Mouse (Mus musculus): ENCODE data around the gene Tom1l1.
A peak's percentile ranks its signal among the peaks of the same experiment; 100 is the strongest.

Gene Tom1l1

GRCm38 (mm10) chr11:90667325-90667724 is 20.8 kb downstream of the Tom1l1 start:
- no peak for DNase-seq

GRCm38 (mm10) chr11:90666916-90667315 is 21.2 kb downstream of the Tom1l1 start:
- no peak for DNase-seq

- no peak for DNase-seq
Observed at GRCm38 (mm10) chr11:90666144-90666757, 21.9 kb downstream of the Tom1l1 start.

- DNase-seq = no peak
Observed at GRCm38 (mm10) chr11:90665161-90665560, 23.0 kb downstream of the Tom1l1 start.

GRCm38 (mm10) chr11:90664345-90664986 is 23.7 kb downstream of the Tom1l1 start:
- DNase-seq = no peak

- no peak for DNase-seq
Observed at GRCm38 (mm10) chr11:90663618-90664297, 24.4 kb downstream of the Tom1l1 start.

- DNase-seq = no peak
Observed at GRCm38 (mm10) chr11:90663052-90663451, 25.1 kb downstream of the Tom1l1 start.

GRCm38 (mm10) chr11:90660662-90661061 is 27.5 kb downstream of the Tom1l1 start:
- DNase-seq = no peak

GRCm38 (mm10) chr11:90657527-90657926 is 30.6 kb downstream of the Tom1l1 start:
- no peak for DNase-seq

- DNase-seq = no peak
Observed at GRCm38 (mm10) chr11:90652603-90653002, 35.6 kb downstream of the Tom1l1 start.

- DNase-seq = no peak
Observed at GRCm38 (mm10) chr11:90650231-90650885, 37.8 kb downstream of the Tom1l1 start.

GRCm38 (mm10) chr11:90649777-90650176 is 38.4 kb downstream of the Tom1l1 start:
- no peak for DNase-seq

- no peak for DNase-seq
Observed at GRCm38 (mm10) chr11:90638312-90638830, 49.8 kb downstream of the Tom1l1 start.

- DNase-seq = peak; percentile 84 to 89
Observed at GRCm38 (mm10) chr11:90637440-90638311, 50.5 kb downstream of the Tom1l1 start, which contains the start of the genes Stxbp4 and Cox11. Gene Stxbp4 (minus strand): TSS chr11:90638084. Gene Cox11 (plus strand): TSS chr11:90638173.

GRCm38 (mm10) chr11:90634661-90635060 is 53.5 kb downstream of the Tom1l1 start:
- no peak for DNase-seq

- DNase-seq = no peak
Observed at GRCm38 (mm10) chr11:90632480-90632879, 55.7 kb downstream of the Tom1l1 start.

GRCm38 (mm10) chr11:90627751-90628150 is 60.4 kb downstream of the Tom1l1 start:
- DNase-seq = no peak

- no peak for DNase-seq
Observed at GRCm38 (mm10) chr11:90625174-90625573, 63.0 kb downstream of the Tom1l1 start.

- DNase-seq = peak in 1 of 2 experiments; percentile 19
Observed at GRCm38 (mm10) chr11:90623477-90623876, 64.7 kb downstream of the Tom1l1 start.

- DNase-seq = no peak
Observed at GRCm38 (mm10) chr11:90622500-90622899, 65.7 kb downstream of the Tom1l1 start.

- no peak for DNase-seq
Observed at GRCm38 (mm10) chr11:90622044-90622443, 66.1 kb downstream of the Tom1l1 start.

GRCm38 (mm10) chr11:90616431-90616830 is 71.7 kb downstream of the Tom1l1 start:
- DNase-seq = no peak

Data from spleen, adult 18-20 months (tissue).